ENCODE assay signal across 23 mouse cellular contexts in genomic region chr13:57744667-57745066, GRCm38 (mm10).
DNase-seq lines count a peak whose midpoint lies in the region; ATAC-seq and TF ChIP-seq lines count a peak whose summit lies in the region.
"Had no signal": no experiment of that assay in that cellular context is flagged by ENCODE, and none has a peak within 500 bp of the region (broad histone marks: within the 10 kb centered on the region; RNA-seq: fewer than 3 reads in every experiment).

No protein-coding gene starts in this region.

- TF ChIP-seq POLR2A in MEL (IDR thresholded peaks at IDR 0.05; ENCODE audit: control insufficient read depth in 1 of 2, insufficient read depth in 1 of 2, low read depth in 1 of 2, low read length in 2 of 2, poor library complexity in 1 of 2): no peak

- peak; percentile 9 for DNase-seq in ES-CJ7 (ENCODE audit: low read depth, low spot score)
- no peak for DNase-seq in MEL (ENCODE audit: low read depth, low spot score)
- no peak for DNase-seq in embryonic facial prominence, embryonic 10.5 days (ENCODE audit: low spot score)
- DNase-seq in frontal cortex, postnatal 25 days (ENCODE audit: low spot score in 2 of 2): no peak
- no peak for DNase-seq in hindbrain, embryonic 10.5 days (ENCODE audit: low spot score)
- DNase-seq in hindbrain, embryonic 14.5 days (ENCODE audit: low spot score): no peak
- DNase-seq: adrenal gland, adult 8-10 months; adrenal gland, postnatal 14 days; adrenal gland, postnatal 36 days; cerebellum, adult 11-12 months; cerebellum, adult 2 months; cerebellum, adult 9-11 months; cerebellum, postnatal 14 days; cerebellum, postnatal 36 days; embryo, embryonic 11 days; forebrain, postnatal 0 days had no signal

- H3K9me3 ChIP-seq in megakaryocyte, embryonic 14.5 days: peaks cover 87% of the 10 kb centered on the region
- no peaks in the 10 kb centered on the region for H3K9me3 ChIP-seq in MEL (replicated peaks; ENCODE audit: insufficient read depth, low read length)
- no peaks in the 10 kb centered on the region for H3K9me3 ChIP-seq in embryonic facial prominence, embryonic 10.5 days
- H3K9me3 ChIP-seq in hindbrain, embryonic 10.5 days: peaks cover 5% of the 10 kb centered on the region; the same call in 1 of the 2 replicates
- H3K9me3 ChIP-seq in hindbrain, embryonic 14.5 days (ENCODE audit: control insufficient read depth, low read length): no peaks in the 10 kb centered on the region; the same call in 1 of the 2 replicates
- H3K9me3 ChIP-seq: forebrain, embryonic 15.5 days had no signal

- H3K4me3 ChIP-seq in megakaryocyte, embryonic 14.5 days (replicated peaks): peak overlapping the region; percentile 35
- no peak overlapping the region for H3K4me3 ChIP-seq in MEL (ENCODE audit: control insufficient read depth in 1 of 2, insufficient read depth in 1 of 2, low read depth in 2 of 2, low read length in 2 of 2)
- H3K4me3 ChIP-seq in embryonic facial prominence, embryonic 10.5 days: no peak overlapping the region
- H3K4me3 ChIP-seq in hindbrain, embryonic 10.5 days: no peak overlapping the region
- H3K4me3 ChIP-seq in hindbrain, embryonic 14.5 days (replicated peaks; ENCODE audit: low read length): no peak overlapping the region
- H3K4me3 ChIP-seq: embryonic facial prominence, embryonic 12.5 days; forebrain, embryonic 13.5 days; forebrain, embryonic 15.5 days had no signal

- H3K27me3 ChIP-seq in megakaryocyte, embryonic 14.5 days (replicated peaks): no peaks in the 10 kb centered on the region
- no peaks in the 10 kb centered on the region for H3K27me3 ChIP-seq in MEL (ENCODE audit: control insufficient read depth in 1 of 2, insufficient read depth in 2 of 2, low read length in 2 of 2)
- H3K27me3 ChIP-seq in embryonic facial prominence, embryonic 10.5 days (replicated peaks; ENCODE audit: low read depth, poor library complexity, severe bottlenecking): 0 out of 2 replicates have a peak, but pooled peaks cover 5% of the 10 kb centered on the region
- H3K27me3 ChIP-seq in hindbrain, embryonic 10.5 days (ENCODE audit: insufficient read depth, poor library complexity, severe bottlenecking): no peaks in the 10 kb centered on the region
- no peaks in the 10 kb centered on the region for H3K27me3 ChIP-seq in hindbrain, embryonic 14.5 days (ENCODE audit: control insufficient read depth, insufficient read depth, low read length)
- H3K27me3 ChIP-seq: embryonic facial prominence, embryonic 12.5 days; forebrain, embryonic 13.5 days; forebrain, embryonic 15.5 days had no signal

- ATAC-seq in megakaryocyte, adult 5-6 weeks (ENCODE audit: poor library complexity, severe bottlenecking): no peak
- no peak for ATAC-seq in hindbrain, embryonic 14.5 days (ENCODE audit: low FRiP score)
- ATAC-seq: activated CD4-positive, CD25-positive, alpha-beta regulatory T cell, adult 4 months; forebrain, embryonic 13.5 days; forebrain, embryonic 15.5 days; forebrain, postnatal 0 days had no signal

- H3K36me3 ChIP-seq in megakaryocyte, embryonic 14.5 days (replicated peaks; ENCODE audit: low read length): no peaks in the 10 kb centered on the region
- H3K36me3 ChIP-seq in MEL (ENCODE audit: control insufficient read depth in 1 of 2, insufficient read depth in 2 of 2, low read length in 2 of 2): no peaks in the 10 kb centered on the region
- no peaks in the 10 kb centered on the region for H3K36me3 ChIP-seq in embryonic facial prominence, embryonic 10.5 days (replicated peaks)
- no peaks in the 10 kb centered on the region for H3K36me3 ChIP-seq in hindbrain, embryonic 10.5 days
- no peaks in the 10 kb centered on the region for H3K36me3 ChIP-seq in hindbrain, embryonic 14.5 days (replicated peaks; ENCODE audit: control insufficient read depth, insufficient read depth)
- H3K36me3 ChIP-seq: embryonic facial prominence, embryonic 12.5 days; forebrain, embryonic 15.5 days; G1E had no signal

- H3K79me2 ChIP-seq in MEL (ENCODE audit: control insufficient read depth, insufficient read depth, low read length, poor library complexity): no peaks in the 10 kb centered on the region

- H3K9ac ChIP-seq in MEL (ENCODE audit: control insufficient read depth, low read depth, low read length, poor library complexity, severe bottlenecking): no peak overlapping the region
- H3K9ac ChIP-seq in hindbrain, embryonic 14.5 days: no peak overlapping the region
- H3K9ac ChIP-seq: embryonic facial prominence, embryonic 12.5 days; forebrain, embryonic 13.5 days; forebrain, embryonic 15.5 days; forebrain, postnatal 0 days had no signal

- WGBS in embryonic facial prominence, embryonic 10.5 days: 78% methylated on average over 3 of the region's 3 CpGs
- WGBS in hindbrain, embryonic 10.5 days: 81% methylated on average over 3 of the region's 3 CpGs
- WGBS in hindbrain, embryonic 14.5 days: 72% methylated on average over 3 of the region's 3 CpGs

- TF ChIP-seq CTCF in MEL (IDR thresholded peaks at IDR 0.05 in 2 of 3, conservative IDR thresholded peaks at IDR 0.05 in 1 of 3; ENCODE audit: control insufficient read depth in 1 of 3, insufficient read depth in 1 of 3, low read depth in 2 of 3, low read length in 3 of 3, poor library complexity in 1 of 3, severe bottlenecking in 1 of 3): no peak

- no peak overlapping the region for H3K4me2 ChIP-seq in hindbrain, embryonic 14.5 days (replicated peaks)
- H3K4me2 ChIP-seq: embryonic facial prominence, embryonic 12.5 days; forebrain, embryonic 13.5 days; forebrain, embryonic 15.5 days had no signal

- no peaks in the 10 kb centered on the region for H3K4me1 ChIP-seq in megakaryocyte, embryonic 14.5 days
- no peaks in the 10 kb centered on the region for H3K4me1 ChIP-seq in MEL (ENCODE audit: control insufficient read depth in 1 of 2, insufficient read depth in 2 of 2, low read length in 2 of 2)
- H3K4me1 ChIP-seq in embryonic facial prominence, embryonic 10.5 days: peaks cover 38% of the 10 kb centered on the region
- peaks cover 26% of the 10 kb centered on the region for H3K4me1 ChIP-seq in hindbrain, embryonic 10.5 days (replicated peaks)
- H3K4me1 ChIP-seq in hindbrain, embryonic 14.5 days (replicated peaks; ENCODE audit: control insufficient read depth, insufficient read depth, low read length): 0 out of 2 replicates have a peak, but pooled peaks cover 4% of the 10 kb centered on the region
- H3K4me1 ChIP-seq: forebrain, embryonic 15.5 days had no signal

- no peak for TF ChIP-seq RAD21 in MEL (IDR thresholded peaks at IDR 0.05; ENCODE audit: low read depth, low read length)

- no peak for TF ChIP-seq EP300 in MEL (IDR thresholded peaks at IDR 0.05; ENCODE audit: low read depth in 1 of 2, low read length in 2 of 2)

- H3K27ac ChIP-seq in MEL (ENCODE audit: control insufficient read depth, low read depth, low read length): no peak overlapping the region
- H3K27ac ChIP-seq in embryonic facial prominence, embryonic 10.5 days (replicated peaks): peak overlapping the region; percentile 24; the same call in 1 of the 2 replicates
- no peak overlapping the region for H3K27ac ChIP-seq in hindbrain, embryonic 10.5 days
- H3K27ac ChIP-seq in hindbrain, embryonic 14.5 days: no peak overlapping the region
- H3K27ac ChIP-seq: embryonic facial prominence, embryonic 12.5 days; forebrain, embryonic 13.5 days; forebrain, embryonic 15.5 days had no signal

TF ChIP-seq in MEL, 35 proteins besides CTCF, POLR2A, EP300 and RAD21:
- no peak for TF ChIP-seq MXI1 (IDR thresholded peaks at IDR 0.05; ENCODE audit: low read depth, low read length)
- TF ChIP-seq MAFK (IDR thresholded peaks at IDR 0.05; ENCODE audit: borderline replicate concordance, low read depth, low read length): peak; percentile 68
